Mouse (Mus musculus): ENCODE measurements around the gene Wars. TPM values are rescaled to one million over a fixed set of nuclear protein-coding genes. Genes with fewer than 3 reads are reported as not detected.
"Not testable (repeated sequence)": the region's sequence is repeated elsewhere in the genome, so short reads cannot be mapped to it uniquely, and the experiment has no call there.

The Wars gene
- polyA plus RNA-seq, 1 experiment from 2014 or later: 142 TPM

- no peaks in the 10 kb centered on the region for H3K27me3 ChIP-seq (ENCODE audit: insufficient read depth, poor library complexity, severe bottlenecking)
- peaks cover 97% of the 10 kb centered on the region for H3K36me3 ChIP-seq
- no peaks in the 10 kb centered on the region for H3K4me1 ChIP-seq (replicated peaks)
- no peak overlapping the region for H3K27ac ChIP-seq
- no peak overlapping the region for H3K4me3 ChIP-seq
- WGBS: 84% methylated on average over 5 of the region's 5 CpGs
- DNase-seq (ENCODE audit: low spot score): no peak
- no peaks in the 10 kb centered on the region for H3K9me3 ChIP-seq
These were observed 20.9 kb downstream of the Wars start for GRCm38 (mm10) chr12:108873122-108873521.

DNA sequence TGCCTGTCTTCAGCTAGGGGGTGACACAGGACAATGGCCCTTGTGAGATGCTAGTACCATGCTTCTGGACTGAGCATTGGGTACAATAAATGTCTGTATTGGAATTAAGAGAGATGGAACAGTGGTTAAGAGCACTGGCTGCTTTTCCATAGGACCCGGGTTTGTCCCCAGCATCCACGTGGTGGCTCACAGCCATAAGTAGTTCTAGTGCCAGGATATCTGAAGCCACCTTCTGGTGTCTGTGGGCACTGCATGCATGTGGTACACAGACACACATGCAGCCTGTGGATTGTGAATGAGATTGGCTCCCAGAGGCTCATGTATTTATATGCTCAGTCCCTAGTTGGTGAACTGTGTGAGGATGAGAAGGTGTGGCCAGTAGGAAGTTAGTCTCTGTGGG is 24.4 kb downstream of the Wars start:
- no peak for DNase-seq (ENCODE audit: low spot score)
- H3K27me3 ChIP-seq (ENCODE audit: insufficient read depth, poor library complexity, severe bottlenecking): no peaks in the 10 kb centered on the region
- no peak overlapping the region for H3K27ac ChIP-seq
- 82% methylated on average over 2 of the region's 2 CpGs for WGBS
- H3K4me1 ChIP-seq (replicated peaks): no peaks in the 10 kb centered on the region
- H3K4me3 ChIP-seq: no peak overlapping the region
- H3K9me3 ChIP-seq: no peaks in the 10 kb centered on the region
- H3K36me3 ChIP-seq: peaks cover 98% of the 10 kb centered on the region

DNA sequence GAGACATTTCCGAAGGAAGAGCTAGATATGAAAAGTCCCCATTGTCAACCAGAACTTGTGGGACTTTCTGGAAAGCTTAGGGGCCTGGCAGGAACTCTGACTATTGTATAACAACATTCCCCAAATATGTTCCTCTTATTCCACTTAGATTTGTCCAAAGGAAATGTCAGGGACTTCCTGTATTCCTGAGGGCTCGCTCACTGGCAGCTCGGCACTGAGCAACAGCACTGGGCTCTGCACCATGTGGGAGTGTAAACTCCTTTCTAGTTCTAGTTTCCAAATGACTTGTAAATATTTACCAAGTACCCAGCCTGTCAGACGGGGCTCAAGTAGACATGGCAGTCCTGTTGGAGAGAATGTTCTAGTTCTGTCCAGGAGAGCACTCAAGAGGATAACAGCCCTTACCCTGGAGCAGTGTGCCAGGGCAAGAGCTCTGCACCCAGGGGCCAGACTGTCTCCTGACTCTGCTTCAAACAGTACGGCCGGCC is 28.9 kb downstream of the Wars start:
- Histone ChIP-seq H3K27ac (no peak overlapping the region), H3K4me1 (replicated peaks) (no peaks in the 10 kb centered on the region), H3K4me3 (no peak overlapping the region), H3K9me3 (no peaks in the 10 kb centered on the region), H3K36me3 (peaks cover 100% of the 10 kb centered on the region), H3K27me3 (ENCODE audit: insufficient read depth, poor library complexity, severe bottlenecking) (no peaks in the 10 kb centered on the region)
- DNase-seq (ENCODE audit: low spot score): no peak
- 91% methylated on average over 6 of the region's 6 CpGs for WGBS

- Histone ChIP-seq H3K4me1 (replicated peaks) (peaks cover 19% of the 10 kb centered on the region), H3K27me3 (ENCODE audit: insufficient read depth, poor library complexity, severe bottlenecking) (no peaks in the 10 kb centered on the region), H3K27ac (no peak overlapping the region), H3K36me3 (peaks cover 63% of the 10 kb centered on the region), H3K9me3 (no peaks in the 10 kb centered on the region), H3K4me3 (no peak overlapping the region)
- 89% methylated on average over 5 of the region's 5 CpGs for WGBS
- DNase-seq (ENCODE audit: low spot score): no peak
These were observed 35.5 kb downstream of the Wars start for GRCm38 (mm10) chr12:108858486-108858885.

- WGBS: 82% methylated on average over 7 of the region's 7 CpGs
- DNase-seq (ENCODE audit: low spot score): no peak
- no peaks in the 10 kb centered on the region for H3K9me3 ChIP-seq
- H3K27me3 ChIP-seq (ENCODE audit: insufficient read depth, poor library complexity, severe bottlenecking): no peaks in the 10 kb centered on the region
- peaks cover 19% of the 10 kb centered on the region for H3K4me1 ChIP-seq (replicated peaks)
- H3K36me3 ChIP-seq: peaks cover 55% of the 10 kb centered on the region
- no peak overlapping the region; the same call in 1 of the 2 replicates for H3K27ac ChIP-seq
- H3K4me3 ChIP-seq: no peak overlapping the region
These were observed 36.3 kb downstream of the Wars start for GRCm38 (mm10) chr12:108857589-108858184.

- no peaks in the 10 kb centered on the region for H3K9me3 ChIP-seq
- no peak overlapping the region for H3K4me3 ChIP-seq
- H3K27me3 ChIP-seq (ENCODE audit: insufficient read depth, poor library complexity, severe bottlenecking): no peaks in the 10 kb centered on the region
- DNase-seq (ENCODE audit: low spot score): no peak
- H3K27ac ChIP-seq: no peak overlapping the region; the same call in 1 of the 2 replicates
- 92% methylated on average over 7 of the region's 7 CpGs for WGBS
- peaks cover 19% of the 10 kb centered on the region for H3K4me1 ChIP-seq (replicated peaks)
- peaks cover 49% of the 10 kb centered on the region for H3K36me3 ChIP-seq
These were observed 36.9 kb downstream of the Wars start for GRCm38 (mm10) chr12:108857109-108857508.

GRCm38 (mm10) chr12:108856186-108856585 is 37.8 kb downstream of the Wars start:
- Histone ChIP-seq H3K27ac (peak overlapping the region; percentile 64; the same call in 1 of the 2 replicates), H3K9me3 (no peaks in the 10 kb centered on the region), H3K4me3 (no peak overlapping the region), H3K27me3 (ENCODE audit: insufficient read depth, poor library complexity, severe bottlenecking) (no peaks in the 10 kb centered on the region), H3K4me1 (replicated peaks) (peaks cover 26% of the 10 kb centered on the region), H3K36me3 (peaks cover 40% of the 10 kb centered on the region)
- DNase-seq (ENCODE audit: low spot score): no peak
- 82% methylated on average over 8 of the region's 8 CpGs for WGBS

GRCm38 (mm10) chr12:108855081-108855480 is 38.9 kb downstream of the Wars start:
- Histone ChIP-seq H3K4me3 (no peak overlapping the region), H3K9me3 (no peaks in the 10 kb centered on the region), H3K4me1 (replicated peaks) (peaks cover 37% of the 10 kb centered on the region), H3K27ac (no peak overlapping the region), H3K36me3 (peaks cover 29% of the 10 kb centered on the region), H3K27me3 (ENCODE audit: insufficient read depth, poor library complexity, severe bottlenecking) (no peaks in the 10 kb centered on the region)
- DNase-seq (ENCODE audit: low spot score): no peak
- 91% methylated on average over 10 of the region's 10 CpGs for WGBS

DNA sequence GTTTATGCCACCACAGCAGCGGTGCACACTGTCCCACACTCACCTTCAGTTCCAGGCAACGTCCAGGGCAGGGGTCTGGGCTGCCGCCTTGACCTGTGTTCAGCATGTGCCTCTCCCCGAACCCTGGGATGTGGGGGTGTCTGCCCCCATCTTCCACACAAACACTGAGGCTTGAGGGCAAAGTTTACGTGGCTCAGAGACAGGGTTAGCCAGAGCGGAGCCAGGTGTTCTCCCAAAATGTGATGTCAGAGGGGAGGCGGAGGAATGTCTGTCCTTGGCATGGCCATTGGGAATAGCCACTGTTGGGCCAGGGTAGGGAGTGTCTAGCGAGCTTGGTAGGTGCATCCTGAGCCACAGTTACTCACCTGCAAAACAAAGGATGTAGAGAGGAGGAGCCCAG is 41.2 kb downstream of the Wars start:
- no peaks in the 10 kb centered on the region for H3K9me3 ChIP-seq
- 92% methylated on average over 8 of the region's 8 CpGs for WGBS
- peaks cover 42% of the 10 kb centered on the region for H3K4me1 ChIP-seq (replicated peaks)
- DNase-seq (ENCODE audit: low spot score): no peak
- no peak overlapping the region for H3K27ac ChIP-seq
- no peaks in the 10 kb centered on the region for H3K27me3 ChIP-seq (ENCODE audit: insufficient read depth, poor library complexity, severe bottlenecking)
- H3K4me3 ChIP-seq: no peak overlapping the region
- H3K36me3 ChIP-seq: peaks cover 21% of the 10 kb centered on the region

DNA sequence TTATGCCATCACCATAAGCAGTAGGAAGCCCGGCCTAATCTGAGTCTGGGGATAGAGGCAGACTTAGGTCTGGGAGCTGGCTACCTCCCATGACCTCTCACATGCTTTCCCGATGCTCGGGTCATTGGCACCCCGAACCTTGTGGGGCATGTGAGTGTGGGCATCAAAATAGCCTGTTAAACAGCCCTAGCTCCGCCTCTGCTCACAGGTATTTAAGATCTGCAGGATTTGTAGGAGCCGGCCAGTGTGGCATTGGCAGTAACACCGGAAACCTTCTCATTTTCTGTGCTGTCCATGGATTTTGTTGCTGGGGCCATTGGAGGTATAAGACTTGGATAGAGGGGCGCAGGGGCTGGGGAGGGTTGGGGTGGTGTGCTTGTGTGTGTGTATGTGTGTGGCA is 43.1 kb downstream of the Wars start:
- Histone ChIP-seq H3K27ac (no peak overlapping the region), H3K4me1 (replicated peaks) (peaks cover 32% of the 10 kb centered on the region), H3K4me3 (no peak overlapping the region), H3K36me3 (peaks cover 34% of the 10 kb centered on the region), H3K9me3 (no peaks in the 10 kb centered on the region), H3K27me3 (ENCODE audit: insufficient read depth, poor library complexity, severe bottlenecking) (no peaks in the 10 kb centered on the region)
- WGBS: 87% methylated on average over 8 of the region's 8 CpGs
- no peak for DNase-seq (ENCODE audit: low spot score)

DNA sequence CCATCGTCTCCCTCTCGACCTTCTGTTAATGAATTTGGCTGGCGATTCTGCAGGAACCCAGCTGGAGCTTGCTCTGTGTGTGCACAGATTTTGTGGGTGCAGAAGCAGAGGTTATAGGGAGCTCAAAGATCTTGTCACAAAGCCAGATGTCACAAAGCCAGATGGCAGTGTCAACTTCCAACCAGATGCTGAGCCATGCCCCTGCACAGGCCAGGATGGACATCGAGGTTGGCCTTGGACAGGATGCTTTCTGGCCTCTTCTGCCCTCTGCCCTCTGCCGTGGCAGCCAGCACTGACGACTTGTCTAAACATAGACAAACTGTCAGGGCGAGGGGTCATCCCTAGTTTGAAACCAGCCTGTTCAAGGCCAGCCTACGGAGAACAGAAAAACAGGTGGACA is 43.8 kb downstream of the Wars start:
- DNase-seq (ENCODE audit: low spot score): no peak
- Histone ChIP-seq H3K27me3 (ENCODE audit: insufficient read depth, poor library complexity, severe bottlenecking) (no peaks in the 10 kb centered on the region), H3K36me3 (peaks cover 35% of the 10 kb centered on the region), H3K9me3 (no peaks in the 10 kb centered on the region), H3K4me1 (replicated peaks) (peaks cover 25% of the 10 kb centered on the region), H3K4me3 (no peak overlapping the region), H3K27ac (no peak overlapping the region)
- 54% methylated on average over 8 of the region's 8 CpGs for WGBS

DNA sequence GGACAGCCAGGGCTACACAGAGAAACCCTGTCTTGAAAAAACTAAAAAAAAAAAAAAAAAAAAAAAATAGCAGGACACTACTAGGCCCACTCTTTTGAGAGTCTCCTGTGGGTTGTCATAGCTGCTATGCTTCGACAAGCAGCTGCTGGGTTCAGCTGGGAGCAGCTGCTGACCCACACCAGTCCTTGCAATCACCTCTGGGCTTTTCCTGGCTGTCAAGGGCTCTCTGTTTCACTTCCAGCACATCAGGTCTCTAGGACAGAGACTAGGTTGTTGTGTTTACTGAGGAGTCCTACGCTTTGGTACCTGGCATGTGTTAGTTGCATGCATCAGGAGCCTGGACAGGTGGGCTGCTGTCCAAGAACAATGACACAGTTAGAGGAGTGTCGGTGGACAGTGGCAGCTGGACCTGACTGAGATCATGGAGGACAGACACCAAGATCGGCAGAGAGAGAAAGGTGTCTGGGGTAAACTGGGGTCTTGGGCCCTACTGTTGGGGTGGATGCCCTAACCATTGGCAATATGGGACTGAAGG is 44.4 kb downstream of the Wars start:
- Histone ChIP-seq H3K36me3 (peaks cover 37% of the 10 kb centered on the region), H3K9me3 (no peaks in the 10 kb centered on the region), H3K27me3 (ENCODE audit: insufficient read depth, poor library complexity, severe bottlenecking) (no peaks in the 10 kb centered on the region), H3K4me1 (replicated peaks) (peaks cover 24% of the 10 kb centered on the region), H3K27ac (no peak overlapping the region), H3K4me3 (no peak overlapping the region)
- 88% methylated on average over 4 of the region's 4 CpGs for WGBS
- DNase-seq (ENCODE audit: low spot score): no peak

GRCm38 (mm10) chr12:108848033-108848432 is 45.9 kb downstream of the Wars start:
- 90% methylated on average over 3 of the region's 3 CpGs for WGBS
- not testable (repeated sequence) for H3K4me3 ChIP-seq; DNase-seq (ENCODE audit: low spot score); H3K27ac ChIP-seq; H3K27me3 ChIP-seq (ENCODE audit: insufficient read depth, poor library complexity, severe bottlenecking); H3K9me3 ChIP-seq
- Histone ChIP-seq H3K4me1 (replicated peaks) (peaks cover 24% of the 10 kb centered on the region), H3K36me3 (peaks cover 50% of the 10 kb centered on the region)

All from hindbrain, embryonic 10.5 days (tissue).